Comparison of ENCODE assay signal across 27 mouse cellular contexts in genomic region chr16:28894872-28895271, GRCm38 (mm10). TPM values are rescaled to one million over a fixed set of nuclear protein-coding genes. Genes with fewer than 3 reads are reported as not detected.
DNase-seq lines count a peak whose midpoint lies in the region; ATAC-seq and TF ChIP-seq lines count a peak whose summit lies in the region.
"Had no signal": no experiment of that assay in that cellular context is flagged by ENCODE, and none has a peak within 500 bp of the region (broad histone marks: within the 10 kb centered on the region; RNA-seq: fewer than 3 reads in every experiment).

No protein-coding gene starts in this region.

- no peaks in the 10 kb centered on the region for H3K27me3 ChIP-seq in lung, postnatal 0 days (replicated peaks; ENCODE audit: insufficient read depth, low read length)
- H3K27me3 ChIP-seq in cerebellum, adult 2 months (ENCODE audit: control insufficient read depth, insufficient read depth, low read length): no peaks in the 10 kb centered on the region
- H3K27me3 ChIP-seq: CH12.LX; limb, embryonic 12.5 days; Patski had no signal

- no peak for DNase-seq in frontal cortex, postnatal 14 days (ENCODE audit: low spot score in 2 of 2)
- peak; percentile 11 for DNase-seq in lung, postnatal 0 days (ENCODE audit: low spot score)
- DNase-seq in lung, postnatal 14 days: no peak
- peak; percentile 47 for DNase-seq in embryo, embryonic 11 days
- no peak for DNase-seq in urinary bladder, adult 2 months (ENCODE audit: low spot score)
- DNase-seq in cerebellum, adult 2 months: no peak
- DNase-seq: adrenal gland, adult 2 months; B cell, adult 2 months; cerebellum, adult 11-12 months; cerebellum, postnatal 14 days; gastrocnemius, postnatal 10 days; heart, postnatal 4 days; kidney, adult 8-10 months; layer of hippocampus, postnatal 36 days; liver, postnatal 0 days; lung, postnatal 10 days; midbrain, embryonic 14.5 days; right cerebral cortex, postnatal 25 days; spleen, adult 18-20 months had no signal

- H3K27ac ChIP-seq in lung, postnatal 0 days (ENCODE audit: low read length): no peak overlapping the region
- H3K27ac ChIP-seq in cerebellum, adult 2 months (ENCODE audit: insufficient read depth, low read length): no peak overlapping the region
- H3K27ac ChIP-seq: embryonic facial prominence, embryonic 15.5 days; heart, embryonic 10.5 days; limb, embryonic 12.5 days had no signal

- H3K4me1 ChIP-seq in lung, postnatal 0 days (ENCODE audit: insufficient read depth, low read depth, low read length): peaks cover 10% of the 10 kb centered on the region; the same call in 1 of the 2 replicates
- peaks cover 12% of the 10 kb centered on the region for H3K4me1 ChIP-seq in cerebellum, adult 2 months (ENCODE audit: control insufficient read depth, insufficient read depth, low read length)

- no peak for TF ChIP-seq CTCF in lung, postnatal 0 days (IDR thresholded peaks at IDR 0.05)
- no peak for TF ChIP-seq CTCF in cerebellum, adult 2 months (IDR thresholded peaks at IDR 0.05; ENCODE audit: borderline replicate concordance, insufficient read depth, low read depth, low read length)

- TF ChIP-seq EP300 in lung, postnatal 0 days (IDR thresholded peaks at IDR 0.05): no peak

- TF ChIP-seq POLR2A in cerebellum, adult 2 months (IDR thresholded peaks at IDR 0.05; ENCODE audit: borderline replicate concordance, insufficient read depth, low read length): no peak

- ATAC-seq in frontal cortex, adult (ENCODE audit: low TSS enrichment): peak; percentile 45; the same call in 1 of the 2 replicates
- ATAC-seq in lung, postnatal 0 days: no peak
- ATAC-seq: liver, postnatal 0 days; Patski had no signal

- H3K36me3 ChIP-seq in lung, postnatal 0 days (ENCODE audit: insufficient read depth, low read length): no peaks in the 10 kb centered on the region
- H3K36me3 ChIP-seq: embryonic facial prominence, embryonic 15.5 days; G1E had no signal

- H3K4me2 ChIP-seq in lung, postnatal 0 days (replicated peaks; ENCODE audit: low read depth, low read length): no peak overlapping the region
- H3K4me2 ChIP-seq: embryonic facial prominence, embryonic 15.5 days; limb, embryonic 12.5 days; liver, embryonic 11.5 days had no signal

- 0 out of 2 replicates have a peak, but pooled peaks cover 2% of the 10 kb centered on the region for H3K9me3 ChIP-seq in lung, postnatal 0 days (ENCODE audit: low read length)
- H3K9me3 ChIP-seq: embryonic facial prominence, embryonic 15.5 days had no signal

- 76% methylated on average over 6 of the region's 6 CpGs for WGBS in lung, postnatal 0 days
- 67% methylated on average over 6 of the region's 6 CpGs for WGBS in cerebellum, adult 2 months

- H3K9ac ChIP-seq in lung, postnatal 0 days (replicated peaks; ENCODE audit: low read depth): no peak overlapping the region
- H3K9ac ChIP-seq: embryonic facial prominence, embryonic 15.5 days; limb, embryonic 12.5 days; liver, postnatal 0 days had no signal

- no peak overlapping the region for H3K4me3 ChIP-seq in lung, postnatal 0 days (ENCODE audit: low read depth, low read length)
- H3K4me3 ChIP-seq in cerebellum, adult 2 months (replicated peaks; ENCODE audit: insufficient read depth, low read depth, low read length): no peak overlapping the region
- H3K4me3 ChIP-seq: embryonic facial prominence, embryonic 15.5 days; heart, embryonic 10.5 days; limb, embryonic 12.5 days had no signal

RNA-seq across cellular contexts. Expression of gene Mb21d2, which starts 34.6 kb away (rescaled TPM):
- polyA plus RNA-seq in lung, postnatal 0 days (2015; fragmentation: Nextera tagmentation; extraction: Ambion mirVana): 3.8 and 5.0 TPM in 2 replicates
- polyA plus RNA-seq in urinary bladder, adult 2 months (2012; rRNA removed): 8.1 and 9.5 TPM in 2 replicates
- 29.5 and 30.7 TPM in 2 replicates for polyA plus RNA-seq in cerebellum, adult 2 months (2012; rRNA removed)
- polyA plus RNA-seq: G1E had no signal

Comparison
In these comparisons a context has a peak if more than half of its experiments do, and no peak if none do; other contexts are left out.
1. DNase-seq: peak in lung, postnatal 0 days (single experiment) and embryo, embryonic 11 days (single experiment); none in frontal cortex, postnatal 14 days (0 of 2), lung, postnatal 14 days (single experiment), urinary bladder, adult 2 months (single experiment) and cerebellum, adult 2 months (0 of 2).